Mouse (Mus musculus) cortical plate, adult 2 months (tissue): ENCODE data around the gene Tiam2.

Experiments
- CTCF ChIP-seq: fragments of 200-500 bp; IDR thresholded peaks from 2 replicates; pipeline ENCODE4 v1.5.1; 2011; ENCODE audit warnings: mild to moderate bottlenecking, control low read depth, low read length; ENCODE audit not compliant: insufficient read depth; ENCODE audit errors: extremely low read depth
- POLR2A ChIP-seq: fragments of 200-500 bp; IDR thresholded peaks from 2 replicates; pipeline ENCODE4 v1.6.1; 2011; ENCODE audit warnings: mild to moderate bottlenecking, low read length, control low read depth; ENCODE audit not compliant: insufficient read depth; ENCODE audit errors: extremely low read depth

DNA sequence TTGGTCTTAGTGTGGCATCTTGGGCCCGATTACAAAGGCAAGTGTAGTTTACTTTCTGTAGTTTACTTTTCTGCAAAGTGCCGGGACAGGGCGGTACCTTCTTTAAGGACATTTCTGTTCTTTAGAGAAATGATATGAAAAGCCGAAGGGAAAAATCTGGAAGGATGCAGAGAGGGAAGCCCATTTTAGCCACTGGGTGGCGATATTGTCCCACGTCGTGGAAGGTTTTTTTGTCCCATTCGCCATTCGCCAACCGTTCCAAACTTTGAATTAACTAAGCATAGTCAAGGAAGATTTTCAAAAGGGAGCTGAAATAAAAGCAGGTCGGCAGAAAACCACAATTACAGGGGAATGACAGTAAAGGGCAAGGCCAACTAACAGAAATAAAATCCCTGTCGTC, 244.5 kb downstream of the Tiam2 start:
- TF ChIP-seq CTCF (peak; percentile 85), POLR2A (no peak)
